Mouse (Mus musculus): ENCODE measurements around the gene Dennd5b. TPM values are rescaled to one million over a fixed set of nuclear protein-coding genes. Genes with fewer than 3 reads are reported as not detected.
"Not testable (repeated sequence)": the region's sequence is repeated elsewhere in the genome, so short reads cannot be mapped to it uniquely, and the experiment has no call there.

The Dennd5b gene
- polyA plus RNA-seq, 1 experiment, result 5.1 TPM

- no peak for DNase-seq (ENCODE audit: low spot score)
These were observed 90.6 kb downstream of the Dennd5b start for GRCm38 (mm10) chr6:149010766-149011301.

DNA sequence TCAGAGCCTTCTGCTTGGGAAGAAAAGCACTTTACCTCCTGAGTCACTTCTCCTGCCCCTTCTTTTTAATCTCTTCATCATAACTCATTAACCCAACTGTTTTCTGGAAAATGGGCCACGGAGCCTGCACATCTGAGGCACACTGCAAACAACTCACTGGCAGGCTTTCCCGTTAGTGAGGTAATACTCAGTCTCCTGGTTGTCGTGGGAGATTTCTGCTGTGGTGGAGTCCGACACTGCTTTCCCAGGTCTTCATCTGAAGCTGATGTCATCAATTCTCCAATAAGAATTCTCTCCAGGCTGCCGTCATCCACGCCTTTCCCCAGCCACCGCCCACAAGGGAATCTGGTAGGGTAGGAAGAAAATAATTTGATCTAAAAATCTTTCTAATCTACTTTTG, 96.5 kb downstream of the Dennd5b start:
- DNase-seq (ENCODE audit: low spot score), result no peak

DNA sequence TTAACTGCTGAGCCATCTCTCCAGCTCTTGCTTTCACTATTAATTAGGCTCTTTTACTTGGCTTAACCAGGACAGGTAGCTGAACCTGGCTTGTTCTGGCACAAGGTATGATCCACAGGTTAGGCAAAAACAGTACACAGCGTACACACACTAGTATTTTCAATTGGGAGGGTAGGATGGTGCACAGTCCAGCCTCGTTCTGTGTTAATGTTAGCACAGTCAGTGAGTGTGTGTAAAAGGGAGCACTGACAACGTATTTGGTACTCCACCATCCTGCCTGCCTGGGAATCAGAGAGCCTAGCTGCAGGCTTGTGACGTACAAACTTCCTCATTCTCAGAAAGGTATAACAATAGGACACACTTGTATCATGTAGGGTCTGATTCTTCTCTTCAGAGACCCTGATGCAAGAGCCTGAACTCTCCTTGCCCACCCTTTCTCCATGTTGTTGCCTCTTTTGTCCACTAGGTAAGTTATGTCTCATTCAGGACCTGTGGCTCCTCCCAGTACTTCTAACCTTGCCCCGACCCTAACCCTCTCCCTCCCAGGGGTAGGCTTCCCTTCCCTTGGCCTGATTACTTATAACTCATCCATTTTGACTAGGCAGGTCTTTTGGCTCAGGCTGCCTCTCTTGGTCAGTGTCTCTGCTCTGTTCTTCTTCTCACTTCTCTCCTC, 107.0 kb downstream of the Dennd5b start:
- DNase-seq (ENCODE audit: low spot score), result no peak

GRCm38 (mm10) chr6:148993117-148994077, 108.1 kb downstream of the Dennd5b start:
- no peak for DNase-seq (ENCODE audit: low spot score)

DNA sequence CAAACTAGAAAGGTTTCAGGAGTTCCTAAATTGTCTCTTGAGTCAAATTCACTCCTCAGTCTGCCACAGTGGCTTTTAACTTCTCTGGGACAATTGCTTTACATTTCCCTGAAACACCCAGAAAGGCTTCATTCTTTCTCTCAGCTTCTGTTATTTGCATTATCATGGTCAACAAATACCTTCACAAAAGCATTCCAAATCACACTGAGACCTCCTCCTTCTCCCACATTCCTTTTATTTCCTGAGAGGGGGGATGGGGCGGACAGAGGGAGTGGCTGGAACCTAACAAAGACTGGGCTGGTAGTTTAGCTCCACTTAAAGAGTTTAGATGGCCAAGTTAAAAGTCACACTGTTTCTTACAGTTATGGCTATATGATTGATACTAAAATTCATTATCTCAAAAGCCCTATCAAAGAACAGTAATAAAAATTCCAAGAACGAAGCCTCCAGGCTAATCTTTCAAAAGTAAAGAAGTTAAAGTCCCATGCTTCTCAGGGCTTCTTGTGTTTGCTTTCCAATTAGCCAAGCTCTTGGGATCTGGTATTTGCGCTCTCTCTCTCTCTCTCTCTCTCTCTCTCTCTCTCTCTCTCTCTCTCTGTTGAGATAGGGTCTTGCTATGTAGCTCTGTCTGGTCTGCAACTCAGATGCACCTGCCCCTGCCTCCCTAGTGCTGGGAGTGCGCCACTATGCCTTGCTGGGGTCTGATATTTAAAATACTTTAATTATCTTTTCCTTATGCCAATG, 108.9 kb downstream of the Dennd5b start:
- no peak for DNase-seq (ENCODE audit: low spot score)

- no peak for DNase-seq (ENCODE audit: low spot score)
These were observed 109.7 kb downstream of the Dennd5b start for GRCm38 (mm10) chr6:148991660-148992372.

- DNase-seq (ENCODE audit: low spot score), result not testable (repeated sequence)
These were observed 111.5 kb downstream of the Dennd5b start for GRCm38 (mm10) chr6:148989792-148990491.

DNA sequence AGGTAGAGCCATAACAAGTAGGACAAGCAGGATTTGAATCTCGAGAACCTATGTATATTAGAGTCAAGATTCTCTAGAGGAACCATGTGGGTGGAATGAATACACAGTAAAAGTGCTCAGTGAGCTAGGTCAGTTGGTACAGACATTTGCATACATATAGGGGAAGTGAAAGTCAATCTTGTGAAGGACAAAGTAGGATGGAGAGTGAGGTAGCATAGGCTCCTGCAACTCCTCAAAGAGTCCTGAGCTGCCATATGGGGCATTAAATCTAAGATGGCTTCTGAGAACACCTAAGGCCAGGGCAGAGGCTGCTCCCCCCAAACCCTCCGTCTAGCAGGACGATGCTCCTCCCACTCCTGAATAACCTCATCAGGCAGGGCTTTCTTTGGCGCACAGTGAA, 115.5 kb downstream of the Dennd5b start:
- DNase-seq (ENCODE audit: low spot score), result no peak

GRCm38 (mm10) chr6:148980495-148980894, 121.0 kb downstream of the Dennd5b start:
- DNase-seq (ENCODE audit: low spot score), result no peak

GRCm38 (mm10) chr6:148975096-148975495, 126.4 kb downstream of the Dennd5b start:
- DNase-seq (ENCODE audit: low spot score), result no peak

- DNase-seq (ENCODE audit: low spot score), result no peak
These were observed 128.6 kb downstream of the Dennd5b start for GRCm38 (mm10) chr6:148972891-148973290.

GRCm38 (mm10) chr6:148972059-148972848, 129.2 kb downstream of the Dennd5b start:
- DNase-seq (ENCODE audit: low spot score), result no peak

DNA sequence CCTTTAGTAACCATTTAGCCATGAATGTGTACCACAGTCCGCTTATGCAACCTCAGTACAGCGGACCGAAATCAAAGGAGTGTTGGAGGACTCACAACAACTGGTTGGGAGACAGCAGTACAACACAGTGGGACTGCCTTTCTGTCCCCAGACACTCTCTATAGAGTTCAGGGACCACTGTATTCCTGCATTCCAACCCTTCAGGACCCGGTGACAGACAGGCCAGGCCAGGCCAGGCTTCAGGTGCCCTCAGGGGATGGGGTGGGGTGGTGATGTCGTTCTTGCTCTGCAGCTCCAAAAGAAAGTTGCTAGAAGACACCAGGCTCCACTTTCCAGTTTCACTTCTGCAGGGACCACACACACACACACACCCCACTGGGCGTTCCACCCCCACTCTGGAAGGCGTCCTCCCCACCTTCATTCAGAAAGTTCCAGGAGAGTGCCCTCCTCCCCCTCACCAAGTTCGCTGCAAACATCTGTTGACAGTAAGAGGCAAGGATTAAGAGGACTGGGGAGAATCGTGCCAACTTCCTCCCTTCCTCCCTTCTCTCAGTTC, 130.0 kb downstream of the Dennd5b start:
- no peak for DNase-seq (ENCODE audit: low spot score)

- no peak for DNase-seq (ENCODE audit: low spot score)
These were observed 140.2 kb downstream of the Dennd5b start for GRCm38 (mm10) chr6:148961285-148961684.

DNA sequence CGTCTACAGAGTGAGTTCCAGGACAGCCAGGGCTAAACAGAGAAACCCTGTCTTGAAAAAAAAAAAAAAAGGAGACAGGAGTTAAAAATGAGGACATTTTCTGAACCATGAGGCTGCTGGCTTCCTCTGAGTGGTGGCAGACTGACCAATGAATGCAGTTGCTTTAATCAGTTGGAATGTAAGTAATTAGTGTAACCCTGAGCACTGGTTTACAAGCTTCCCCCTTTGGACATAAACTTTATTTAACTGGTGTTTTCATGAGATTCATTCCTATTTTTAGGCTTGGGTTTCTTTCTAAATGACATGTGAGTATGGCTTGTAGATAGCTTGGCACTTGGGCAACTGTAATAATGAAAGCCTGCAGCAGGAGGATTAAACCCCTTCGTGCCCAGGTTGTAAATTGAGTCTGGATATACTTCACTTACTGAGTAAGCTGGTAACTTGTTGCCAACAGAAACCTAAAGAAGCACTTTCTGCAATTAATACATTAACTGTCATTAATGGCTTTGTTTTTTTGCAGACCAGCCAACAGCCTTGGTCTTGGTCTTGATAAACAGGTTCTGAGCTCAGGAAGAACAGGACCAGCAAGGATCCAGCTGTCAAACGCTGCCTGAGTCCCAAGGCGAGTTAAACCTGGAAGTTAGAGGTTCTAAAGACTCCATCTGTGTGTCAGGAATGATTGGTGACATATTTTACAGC, 141.8 kb downstream of the Dennd5b start:
- DNase-seq (ENCODE audit: low spot score), result no peak

DNA sequence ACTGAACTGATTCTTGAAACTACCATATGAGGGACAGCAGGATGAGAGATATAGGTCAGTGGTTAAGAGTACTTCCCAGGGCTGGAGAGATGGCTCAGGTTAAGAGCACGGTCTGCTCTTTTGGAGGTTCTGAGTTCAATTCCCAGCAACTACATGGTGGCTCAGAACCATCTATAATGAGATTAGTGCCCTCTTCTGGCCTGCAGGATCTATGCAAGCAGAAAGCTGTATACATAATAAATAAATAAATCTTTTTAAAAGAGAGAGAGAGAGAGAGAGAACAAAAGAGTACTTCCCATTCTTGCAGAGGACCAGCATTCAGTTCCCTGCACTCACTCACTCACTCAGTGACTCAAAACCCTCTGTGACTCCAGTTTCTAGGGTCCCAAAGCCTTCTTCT, 142.8 kb downstream of the Dennd5b start:
- no peak for DNase-seq (ENCODE audit: low spot score)

- no peak for DNase-seq (ENCODE audit: low spot score)
These were observed 144.4 kb downstream of the Dennd5b start for GRCm38 (mm10) chr6:148957046-148957445.

DNA sequence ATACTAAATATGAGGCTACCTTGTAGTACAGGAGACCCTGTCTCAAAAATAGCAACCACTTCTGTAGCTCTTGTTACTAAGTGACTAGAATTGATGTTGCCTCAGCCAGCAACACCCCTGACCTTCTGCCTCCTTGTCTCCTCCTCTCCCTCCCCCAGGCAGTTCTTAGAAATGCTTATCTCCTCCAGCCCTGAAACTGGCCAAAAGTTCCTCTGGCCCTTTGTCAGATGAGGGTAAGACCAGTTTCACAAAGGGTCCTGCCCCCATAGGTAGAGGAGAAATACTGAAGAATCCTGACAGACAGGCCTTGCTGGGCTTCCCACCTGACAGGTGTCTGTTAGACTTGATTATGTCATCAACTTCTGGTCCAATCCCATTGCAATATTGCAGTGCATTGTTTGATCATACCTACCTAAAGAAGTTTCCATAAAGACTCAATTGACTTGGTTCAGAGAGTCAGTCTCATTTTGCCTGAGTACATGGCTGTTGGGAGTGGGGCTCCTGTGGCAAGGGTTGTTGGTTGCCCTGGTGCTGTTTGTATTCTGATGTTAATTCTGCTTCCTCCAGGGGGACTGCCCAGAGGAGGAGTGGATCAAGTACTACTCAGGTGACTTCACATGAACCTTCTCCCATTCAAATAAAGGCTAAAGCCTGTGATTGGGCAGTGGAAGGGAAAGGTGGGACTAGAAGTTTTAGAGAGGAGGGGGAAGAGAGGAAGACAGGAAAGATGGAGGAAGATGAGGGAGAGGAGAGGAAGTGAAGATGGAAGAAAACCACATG, 145.6 kb downstream of the Dennd5b start:
- no peak for DNase-seq (ENCODE audit: low spot score)

Measured in urinary bladder, adult 2 months (tissue).